Mouse (Mus musculus): ENCODE measurements around the gene Entpd1.

Entpd1 gene

GRCm38 (mm10) chr19:40625935-40626334 is 13.8 kb downstream of the Entpd1 start:
- intact Hi-C loops (cut with DNase I): no loop called here

- intact Hi-C loops (cut with DNase I): no loop called here
Observed at GRCm38 (mm10) chr19:40628950-40629349, 16.8 kb downstream of the Entpd1 start.

GRCm38 (mm10) chr19:40630096-40630495 is 17.9 kb downstream of the Entpd1 start:
- intact Hi-C loops (cut with DNase I): no loop called here

GRCm38 (mm10) chr19:40630606-40631005 is 18.4 kb downstream of the Entpd1 start:
- intact Hi-C loops (cut with DNase I): no loop called here

GRCm38 (mm10) chr19:40632193-40632592 is 20.0 kb downstream of the Entpd1 start:
- intact Hi-C loops (cut with DNase I): no loop called here

GRCm38 (mm10) chr19:40632668-40633067 is 20.5 kb downstream of the Entpd1 start:
- intact Hi-C loops (cut with DNase I): no loop called here

GRCm38 (mm10) chr19:40633144-40633543 is 21.0 kb downstream of the Entpd1 start:
- intact Hi-C loops (cut with DNase I): no loop called here

GRCm38 (mm10) chr19:40637091-40637490 is 24.9 kb downstream of the Entpd1 start:
- intact Hi-C loops (cut with DNase I): no loop called here

GRCm38 (mm10) chr19:40637601-40638000 is 25.4 kb downstream of the Entpd1 start:
- intact Hi-C loops (cut with DNase I): no loop called here

GRCm38 (mm10) chr19:40638582-40638981 is 26.4 kb downstream of the Entpd1 start:
- intact Hi-C loops (cut with DNase I): no loop called here

- intact Hi-C loops (cut with DNase I): no loop called here
Observed at GRCm38 (mm10) chr19:40639729-40640304, 27.7 kb downstream of the Entpd1 start.

GRCm38 (mm10) chr19:40640799-40641198 is 28.6 kb downstream of the Entpd1 start:
- intact Hi-C loops (cut with DNase I): no loop called here

- intact Hi-C loops (cut with DNase I): no loop called here
Observed at GRCm38 (mm10) chr19:40643846-40644245, 31.7 kb downstream of the Entpd1 start.

GRCm38 (mm10) chr19:40646379-40646778 is 34.2 kb downstream of the Entpd1 start:
- intact Hi-C loops (cut with DNase I): no loop called here

- intact Hi-C loops (cut with DNase I): no loop called here
Observed at GRCm38 (mm10) chr19:40647319-40648158, 35.4 kb downstream of the Entpd1 start.

- intact Hi-C loops (cut with DNase I): no loop called here
Observed at GRCm38 (mm10) chr19:40650090-40650489, 37.9 kb downstream of the Entpd1 start.

- intact Hi-C loops (cut with DNase I): no loop called here
Observed at GRCm38 (mm10) chr19:40656207-40656606, 44.0 kb downstream of the Entpd1 start.

GRCm38 (mm10) chr19:40658281-40658680 is 46.1 kb downstream of the Entpd1 start:
- intact Hi-C loops (cut with DNase I): no loop called here

- intact Hi-C loops (cut with DNase I): no loop called here
Observed at GRCm38 (mm10) chr19:40658935-40659334, 46.8 kb downstream of the Entpd1 start.

- intact Hi-C loops (cut with DNase I): no loop called here
Observed at GRCm38 (mm10) chr19:40659651-40660478, 47.7 kb downstream of the Entpd1 start.

GRCm38 (mm10) chr19:40660510-40660909 is 48.3 kb downstream of the Entpd1 start:
- intact Hi-C loops (cut with DNase I): no loop called here

- intact Hi-C loops (cut with DNase I): no loop called here
Observed at GRCm38 (mm10) chr19:40661108-40661507, 48.9 kb downstream of the Entpd1 start.

All from adrenal gland (tissue).